Mouse (Mus musculus): ENCODE measurements around the gene Jmjd1c.

Jmjd1c gene

GRCm38 (mm10) chr10:67071884-67072283 is 24.0 kb upstream of the Jmjd1c start:
- DNase-seq (ENCODE audit: low read depth, low spot score) = peak; percentile 40

- DNase-seq (ENCODE audit: low read depth, low spot score) = no peak
These were observed 23.3 kb upstream of the Jmjd1c start for GRCm38 (mm10) chr10:67072600-67072999.

GRCm38 (mm10) chr10:67073577-67073976 is 22.3 kb upstream of the Jmjd1c start:
- DNase-seq (ENCODE audit: low read depth, low spot score) = no peak

GRCm38 (mm10) chr10:67075931-67076878 is 19.7 kb upstream of the Jmjd1c start:
- no peak for DNase-seq (ENCODE audit: low read depth, low spot score)

GRCm38 (mm10) chr10:67079030-67079429 is 16.9 kb upstream of the Jmjd1c start:
- peak; percentile 45 for DNase-seq (ENCODE audit: low read depth, low spot score)

GRCm38 (mm10) chr10:67081206-67082007 is 14.5 kb upstream of the Jmjd1c start:
- DNase-seq (ENCODE audit: low read depth, low spot score) = no peak

- peak; percentile 88 for DNase-seq (ENCODE audit: low read depth, low spot score)
These were observed 13.4 kb upstream of the Jmjd1c start for GRCm38 (mm10) chr10:67082531-67082930.

GRCm38 (mm10) chr10:67083446-67084166 is 12.3 kb upstream of the Jmjd1c start:
- DNase-seq (ENCODE audit: low read depth, low spot score) = peak; percentile 99

GRCm38 (mm10) chr10:67085124-67085523 is 10.8 kb upstream of the Jmjd1c start:
- no peak for DNase-seq (ENCODE audit: low read depth, low spot score)

- DNase-seq (ENCODE audit: low read depth, low spot score) = no peak
These were observed 10.0 kb upstream of the Jmjd1c start for GRCm38 (mm10) chr10:67085916-67086315.

GRCm38 (mm10) chr10:67087447-67088226 is 8.3 kb upstream of the Jmjd1c start:
- no peak for DNase-seq (ENCODE audit: low read depth, low spot score)

GRCm38 (mm10) chr10:67090611-67091010 is 5.3 kb upstream of the Jmjd1c start:
- peak; percentile 47 for DNase-seq (ENCODE audit: low read depth, low spot score)

GRCm38 (mm10) chr10:67094922-67095321 is 1.0 kb upstream of the Jmjd1c start:
- DNase-seq (ENCODE audit: low read depth, low spot score) = no peak

- DNase-seq (ENCODE audit: low read depth, low spot score) = no peak
These were observed 904 bp downstream of the Jmjd1c start, which contains the start of gene Reep3 for GRCm38 (mm10) chr10:67096621-67097436. Gene Reep3, minus strand, starts transcription at chr10:67096945.

- DNase-seq (ENCODE audit: low read depth, low spot score) = peak; percentile 38
These were observed 1.7 kb downstream of the Jmjd1c start for GRCm38 (mm10) chr10:67097437-67098150.

- peak; percentile 62 for DNase-seq (ENCODE audit: low read depth, low spot score)
These were observed 2.6 kb downstream of the Jmjd1c start for GRCm38 (mm10) chr10:67098408-67099050.

- DNase-seq (ENCODE audit: low read depth, low spot score) = peak; percentile 52
These were observed 3.4 kb downstream of the Jmjd1c start for GRCm38 (mm10) chr10:67099183-67099929.

GRCm38 (mm10) chr10:67100011-67100661 is 4.2 kb downstream of the Jmjd1c start:
- peak; percentile 99 for DNase-seq (ENCODE audit: low read depth, low spot score)
